Mouse (Mus musculus) gastrocnemius, adult 18-20 months (tissue): ENCODE results near the gene Cdca4. TPM values are rescaled to one million over a fixed set of nuclear protein-coding genes. Genes with fewer than 3 reads are reported as not detected.
A peak's percentile ranks its signal among the peaks of the same experiment; 100 is the strongest.

ENCODE experiments used
- DNase-seq: peaks from one replicate; pipeline ENCODE4 v3.0.0; 2021; ENCODE audit warnings: low spot score
- total RNA-seq, 2 experiments: library from RNA; stranded (reverse); gene quantifications; 2 replicates each; pipeline ENCODE4 v1.2.3; 2021

Gene Cdca4
- total RNA-seq, 2 experiments from 2014 or later = 2.2 to 2.8 TPM

GRCm38 (mm10) chr12:112801864-112802846, 27.1 kb downstream of the Cdca4 start, which contains the start of gene Ahnak2:
Gene Ahnak2 (minus strand): TSS chr12:112802657.
- no peak for DNase-seq

DNA sequence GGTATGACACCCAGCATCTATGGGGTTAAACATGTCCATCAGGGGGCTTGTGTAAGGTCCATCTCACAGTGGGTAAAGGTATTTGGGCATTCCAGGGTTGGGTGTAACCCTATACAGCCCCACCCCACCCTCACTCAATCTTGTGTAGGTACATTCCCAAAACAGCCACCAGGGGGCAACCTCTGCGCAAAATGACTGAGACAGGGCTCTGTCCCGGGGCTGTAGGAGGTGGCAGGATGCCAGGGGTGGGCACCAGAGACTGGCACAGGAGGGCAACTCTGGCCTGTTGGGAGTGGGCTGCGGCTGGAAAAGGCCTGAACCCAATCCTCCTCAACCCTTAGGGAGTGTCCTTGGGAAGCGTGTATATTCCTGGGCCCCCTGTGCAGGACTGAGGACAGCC, 28.7 kb downstream of the Cdca4 start:
- DNase-seq = peak; percentile 69

- DNase-seq = no peak
Observed at GRCm38 (mm10) chr12:112799237-112799970, 29.8 kb downstream of the Cdca4 start.

DNA sequence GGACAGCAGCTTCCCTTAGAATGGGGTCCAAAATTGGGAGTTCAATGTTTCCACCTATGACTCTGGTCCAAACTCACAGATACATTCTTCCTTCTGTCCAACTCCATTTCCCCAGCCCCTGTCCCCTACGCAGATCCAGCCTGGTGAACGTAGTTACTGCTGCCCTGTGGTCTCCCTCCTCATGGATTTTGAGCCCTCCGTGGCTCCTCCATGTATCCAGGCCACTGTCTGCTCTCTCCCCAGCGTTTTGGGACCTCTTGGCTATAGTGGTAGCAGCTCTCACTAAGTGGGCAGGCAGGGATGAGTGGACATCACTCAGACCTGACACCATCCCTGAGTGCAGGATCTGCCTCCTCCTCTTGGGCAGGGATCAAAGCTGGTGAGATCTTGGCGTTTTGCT, 30.5 kb downstream of the Cdca4 start:
- DNase-seq = no peak

DNA sequence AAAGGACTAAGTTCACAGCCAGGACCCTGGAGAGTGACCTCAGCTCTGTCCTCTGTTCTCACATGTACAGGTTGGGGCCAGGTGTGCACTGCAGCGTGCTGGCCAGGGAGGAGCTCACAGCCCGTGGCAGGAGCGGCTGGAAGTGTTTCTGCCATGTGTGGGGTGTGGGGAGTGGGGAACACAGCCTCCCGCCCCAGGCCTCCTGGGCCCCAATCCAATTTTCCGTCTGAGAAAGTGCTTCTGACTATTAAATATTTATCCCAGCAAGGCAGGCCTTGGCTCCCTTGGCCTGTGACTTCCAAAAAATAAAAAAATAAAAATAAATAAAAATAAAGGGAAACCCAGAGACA, 30.9 kb downstream of the Cdca4 start:
- no peak for DNase-seq

DNA sequence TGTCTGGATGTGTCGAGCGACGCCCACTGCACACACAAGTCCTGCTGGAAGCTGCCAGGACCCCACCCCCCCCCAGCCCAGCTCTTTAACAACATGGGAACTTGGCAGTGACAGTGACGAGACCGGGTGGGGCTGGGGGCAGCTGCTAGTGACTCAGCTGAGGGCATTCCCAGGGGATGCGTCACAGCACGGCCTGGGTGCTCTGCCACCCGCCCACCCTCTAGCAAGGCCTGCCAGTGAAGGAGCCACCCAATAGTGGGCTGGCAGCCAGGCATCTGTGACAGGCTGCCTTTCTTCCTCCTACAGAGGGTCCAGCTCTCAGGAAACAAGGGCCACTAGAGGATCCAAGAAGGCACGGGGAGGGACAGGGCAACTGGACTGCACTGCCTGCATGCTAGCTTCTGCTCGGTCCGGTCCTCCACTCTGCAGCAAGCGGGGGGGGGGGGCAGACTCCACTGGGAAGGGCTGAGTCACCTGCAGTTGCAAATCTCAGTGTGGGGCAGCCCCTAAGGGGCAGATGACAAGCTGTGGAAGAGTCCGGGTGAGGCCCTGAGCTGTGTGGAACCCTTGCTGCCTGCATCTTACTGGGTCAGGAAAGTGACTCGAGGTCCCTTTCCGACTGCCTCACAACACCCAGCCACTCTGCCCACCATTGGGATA, 31.4 kb downstream of the Cdca4 start:
- no peak for DNase-seq

DNA sequence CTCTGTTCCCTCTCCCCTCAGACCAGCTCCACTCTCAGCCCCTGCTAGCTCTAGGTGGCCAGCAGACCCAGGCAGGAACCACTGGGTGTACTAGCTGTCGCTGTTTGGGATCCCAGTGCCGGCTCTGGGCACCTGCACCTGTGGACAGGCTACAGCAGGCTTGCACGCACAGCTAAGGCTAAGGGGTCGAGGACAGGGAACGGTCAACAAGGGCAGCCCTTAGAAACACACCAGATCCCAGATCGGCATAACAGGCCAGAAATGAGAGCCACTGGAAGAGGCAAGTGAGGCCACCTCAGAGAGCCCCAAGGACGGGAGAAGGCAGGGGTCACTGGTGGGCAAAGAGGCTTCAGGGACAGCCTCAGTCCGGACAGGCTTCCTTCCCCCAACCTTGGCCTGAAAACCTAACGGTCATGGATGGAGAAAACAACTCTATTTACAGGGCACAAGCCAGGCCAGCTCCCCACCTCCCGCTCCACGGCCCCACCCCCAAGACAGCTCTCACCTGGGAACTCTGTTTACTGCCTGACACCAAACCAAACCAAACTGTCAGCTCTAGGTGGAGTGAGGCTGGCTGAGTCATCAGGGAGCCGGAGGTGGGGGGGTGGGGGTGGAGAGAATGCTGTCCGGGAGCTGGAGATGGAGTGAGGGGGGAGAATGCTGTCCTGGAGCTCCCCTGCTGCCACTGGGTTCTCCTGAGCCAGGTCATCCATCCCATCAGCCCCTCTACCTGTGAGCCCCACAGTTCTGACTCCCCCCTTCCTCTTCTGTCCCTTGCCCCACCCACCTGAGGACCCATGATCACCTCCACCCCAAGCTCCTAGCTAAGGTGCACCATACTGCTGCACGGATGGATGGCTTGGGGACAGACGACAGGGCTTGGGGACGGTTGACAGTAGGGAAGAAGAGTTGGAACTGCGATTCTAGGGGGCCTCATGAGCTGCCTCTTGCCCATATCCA, 32.4 kb downstream of the Cdca4 start:
- no peak for DNase-seq

DNA sequence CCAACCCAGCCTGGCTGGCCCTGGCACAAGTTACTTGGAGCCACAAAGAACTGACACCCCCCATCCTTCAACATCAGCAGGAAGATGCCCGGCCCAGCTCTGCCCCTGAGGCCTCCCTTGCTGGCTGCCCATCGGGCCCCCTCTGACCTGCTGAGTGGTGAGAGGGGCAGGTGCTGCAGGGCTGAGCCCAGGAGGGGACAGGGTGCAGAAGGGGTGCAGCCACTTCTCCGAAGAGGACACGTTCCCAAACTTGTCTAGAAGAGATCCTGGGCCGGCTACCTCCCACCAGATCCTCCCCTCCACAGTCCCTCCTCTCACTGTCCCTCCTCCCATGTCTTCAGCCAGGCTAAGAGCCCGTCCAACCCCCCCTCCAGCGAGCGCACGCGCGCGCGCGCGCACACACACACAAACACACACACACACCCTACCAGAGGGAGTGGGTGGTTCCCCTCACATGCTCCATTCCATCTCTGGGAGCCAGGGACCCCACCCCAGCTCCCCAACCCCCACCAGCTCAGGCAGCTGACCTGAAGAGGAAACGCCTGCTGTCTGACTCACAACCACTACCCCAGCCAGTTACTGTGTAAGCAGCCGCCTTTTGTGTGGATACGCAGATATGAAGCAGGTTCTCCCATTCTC, 33.6 kb downstream of the Cdca4 start:
- peak; percentile 59 for DNase-seq

- no peak for DNase-seq
Observed at GRCm38 (mm10) chr12:112794998-112795397, 34.2 kb downstream of the Cdca4 start.

DNA sequence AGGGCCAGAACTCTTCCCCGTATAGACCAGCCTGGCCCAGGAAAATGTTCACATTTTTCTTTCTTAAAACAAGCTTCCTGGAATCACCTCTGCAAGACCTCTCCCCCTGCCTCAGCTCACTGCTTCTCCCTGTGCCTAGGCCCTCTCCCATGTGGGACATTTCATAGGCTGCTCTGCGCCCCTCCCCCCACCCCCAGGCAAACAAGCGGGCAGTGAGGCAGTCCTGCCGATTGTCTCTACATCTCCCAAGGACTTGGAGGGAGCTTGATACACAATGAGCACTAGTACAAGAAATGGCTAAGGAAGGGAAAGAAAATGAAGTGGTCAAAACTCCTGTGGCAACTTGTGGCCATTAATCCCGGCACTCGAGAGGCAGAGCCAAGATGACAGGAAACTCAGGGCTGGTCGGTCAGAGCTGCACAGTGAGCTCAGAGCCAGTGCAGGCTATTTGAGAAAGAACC, 34.8 kb downstream of the Cdca4 start:
- no peak for DNase-seq

DNA sequence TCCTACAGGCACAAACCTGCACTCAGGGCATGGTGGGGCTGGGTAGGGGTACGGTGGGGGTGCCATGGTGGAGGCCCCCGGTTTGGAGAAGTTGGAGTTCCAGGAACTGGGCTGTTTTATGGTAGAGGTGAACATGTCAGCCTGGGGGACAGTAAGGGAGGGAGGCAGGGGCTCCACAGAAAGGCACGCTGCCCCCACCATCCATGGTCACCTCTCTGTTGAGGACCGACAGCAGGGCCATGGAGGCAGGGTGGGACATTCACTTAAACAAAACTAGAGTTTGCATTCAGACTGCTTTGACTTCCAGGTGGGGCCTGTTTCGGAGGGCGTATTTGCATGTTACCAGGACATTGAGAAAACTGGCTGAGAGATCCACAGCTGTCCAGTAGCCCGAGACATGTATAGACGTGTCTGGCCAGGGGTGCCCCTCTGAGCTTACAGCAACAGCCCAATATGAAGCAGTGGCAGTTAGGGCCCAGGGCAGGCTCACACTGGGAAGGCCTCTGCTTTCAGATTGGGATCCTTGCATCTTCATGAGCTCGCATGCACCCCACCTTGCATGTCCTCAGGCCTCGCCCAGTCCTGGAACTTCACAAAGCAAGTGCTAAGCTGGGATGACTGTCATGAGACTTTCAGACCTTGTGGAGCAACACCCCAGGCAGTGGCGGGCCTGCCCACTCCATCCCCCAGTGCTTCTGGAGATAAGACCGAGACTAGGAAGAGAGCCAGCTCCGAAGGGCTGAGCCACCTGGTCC, 35.4 kb downstream of the Cdca4 start:
- peak; percentile 45 for DNase-seq

GRCm38 (mm10) chr12:112791026-112791425, 38.2 kb downstream of the Cdca4 start:
- no peak for DNase-seq

DNA sequence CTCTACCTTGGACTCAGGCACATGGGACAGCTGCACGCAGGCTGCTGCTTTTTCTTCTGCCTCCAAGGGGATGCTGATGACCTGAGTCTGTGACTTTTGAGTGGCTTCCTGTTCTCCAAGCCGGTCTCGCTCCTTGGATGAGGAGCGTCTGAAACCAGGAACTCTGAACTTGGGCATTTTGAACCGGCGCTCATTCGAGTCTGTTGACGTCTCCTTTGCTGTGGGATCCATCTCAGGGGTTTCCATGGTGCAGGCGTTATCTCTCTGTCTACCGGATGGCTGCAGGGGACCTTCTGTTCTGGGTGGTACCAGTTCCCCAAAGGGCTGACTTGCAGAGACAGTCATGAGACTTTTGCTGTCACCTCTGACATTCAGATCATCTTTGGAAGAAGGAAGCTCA, 54.7 kb downstream of the Cdca4 start:
- DNase-seq = no peak

- DNase-seq = no peak
Observed at GRCm38 (mm10) chr12:112774026-112774425, 55.2 kb downstream of the Cdca4 start.

- no peak for DNase-seq
Observed at GRCm38 (mm10) chr12:112773366-112773765, 55.9 kb downstream of the Cdca4 start.

- DNase-seq = no peak
Observed at GRCm38 (mm10) chr12:112772306-112772705, 56.9 kb downstream of the Cdca4 start.

GRCm38 (mm10) chr12:112770396-112770795, 58.8 kb downstream of the Cdca4 start:
- no peak for DNase-seq
